Mouse (Mus musculus): ENCODE data around the gene Ushbp1. TPM values are rescaled to one million over a fixed set of nuclear protein-coding genes. Genes with fewer than 3 reads are reported as not detected.

The Ushbp1 gene
- polyA plus RNA-seq, 1 experiment: 38.5 TPM

GRCm38 (mm10) chr8:71371236-71371848, 24.3 kb downstream of the Ushbp1 start, which contains the start of gene Ocel1:
Gene Ocel1, plus strand, starts transcription at chr8:71371298.
- Histone ChIP-seq H3K27me3 (replicated peaks; ENCODE audit: control insufficient read depth, insufficient read depth, low read length) (no peaks in the 10 kb centered on the region), H3K27ac (ENCODE audit: insufficient read depth, low read depth, low read length) (peak within 1 kb of the TSS; percentile 90), H3K36me3 (ENCODE audit: control insufficient read depth, insufficient read depth, low read length) (peaks cover 2% of the 10 kb centered on the region; the same call in 1 of the 2 replicates), H3K4me3 (ENCODE audit: insufficient read depth, low read depth, low read length) (peak within 1 kb of the TSS; percentile 70), H3K4me1 (ENCODE audit: control insufficient read depth, insufficient read depth, low read length) (peaks cover 13% of the 10 kb centered on the region; the same call in 1 of the 2 replicates)
- WGBS: under 1% methylated on average over 68 of the region's 68 CpGs
- peak; percentile 99 for DNase-seq
- TF ChIP-seq CTCF (conservative IDR thresholded peaks at IDR 0.05; ENCODE audit: insufficient read depth, insufficient read length, low read depth, low read length) (peak; percentile 83), POLR2A (IDR thresholded peaks at IDR 0.05; ENCODE audit: low read depth, low read length) (peak; percentile 77)

GRCm38 (mm10) chr8:71370711-71371235, 24.8 kb downstream of the Ushbp1 start:
- H3K36me3 ChIP-seq (ENCODE audit: control insufficient read depth, insufficient read depth, low read length): peaks cover 2% of the 10 kb centered on the region; the same call in 1 of the 2 replicates
- H3K27me3 ChIP-seq (replicated peaks; ENCODE audit: control insufficient read depth, insufficient read depth, low read length): no peaks in the 10 kb centered on the region
- WGBS: 20% methylated on average over 5 of the region's 5 CpGs
- H3K4me3 ChIP-seq (ENCODE audit: insufficient read depth, low read depth, low read length): no peak overlapping the region
- H3K4me1 ChIP-seq (ENCODE audit: control insufficient read depth, insufficient read depth, low read length): peaks cover 10% of the 10 kb centered on the region; the same call in 1 of the 2 replicates
- TF ChIP-seq CTCF (conservative IDR thresholded peaks at IDR 0.05; ENCODE audit: insufficient read depth, insufficient read length, low read depth, low read length) (no peak), POLR2A (IDR thresholded peaks at IDR 0.05; ENCODE audit: low read depth, low read length) (no peak)
- DNase-seq: no peak
- H3K27ac ChIP-seq (ENCODE audit: insufficient read depth, low read depth, low read length): no peak overlapping the region

- no peaks in the 10 kb centered on the region; the same call in 1 of the 2 replicates for H3K36me3 ChIP-seq (ENCODE audit: control insufficient read depth, insufficient read depth, low read length)
- no peaks in the 10 kb centered on the region for H3K27me3 ChIP-seq (replicated peaks; ENCODE audit: control insufficient read depth, insufficient read depth, low read length)
- TF ChIP-seq CTCF (conservative IDR thresholded peaks at IDR 0.05; ENCODE audit: insufficient read depth, insufficient read length, low read depth, low read length) (no peak), POLR2A (IDR thresholded peaks at IDR 0.05; ENCODE audit: low read depth, low read length) (no peak)
- 95% methylated on average over 10 of the region's 10 CpGs for WGBS
- no peak for DNase-seq
- H3K4me3 ChIP-seq (ENCODE audit: insufficient read depth, low read depth, low read length): no peak overlapping the region
- H3K4me1 ChIP-seq (ENCODE audit: control insufficient read depth, insufficient read depth, low read length): no peaks in the 10 kb centered on the region; the same call in 1 of the 2 replicates
- H3K27ac ChIP-seq (ENCODE audit: insufficient read depth, low read depth, low read length): no peak overlapping the region
Measured at GRCm38 (mm10) chr8:71369040-71369718, 26.4 kb downstream of the Ushbp1 start.

- Histone ChIP-seq H3K4me3 (ENCODE audit: insufficient read depth, low read depth, low read length) (no peak overlapping the region), H3K36me3 (ENCODE audit: control insufficient read depth, insufficient read depth, low read length) (no peaks in the 10 kb centered on the region; the same call in 1 of the 2 replicates), H3K4me1 (ENCODE audit: control insufficient read depth, insufficient read depth, low read length) (no peaks in the 10 kb centered on the region; the same call in 1 of the 2 replicates), H3K27ac (ENCODE audit: insufficient read depth, low read depth, low read length) (no peak overlapping the region), H3K27me3 (replicated peaks; ENCODE audit: control insufficient read depth, insufficient read depth, low read length) (no peaks in the 10 kb centered on the region)
- TF ChIP-seq POLR2A (IDR thresholded peaks at IDR 0.05; ENCODE audit: low read depth, low read length): no peak
- TF ChIP-seq CTCF (conservative IDR thresholded peaks at IDR 0.05; ENCODE audit: insufficient read depth, insufficient read length, low read depth, low read length): no peak
- DNase-seq: no peak
Measured at GRCm38 (mm10) chr8:71368366-71368765, 27.2 kb downstream of the Ushbp1 start.

GRCm38 (mm10) chr8:71367529-71368176, 27.9 kb downstream of the Ushbp1 start:
- H3K4me1 ChIP-seq (ENCODE audit: control insufficient read depth, insufficient read depth, low read length): no peaks in the 10 kb centered on the region; the same call in 1 of the 2 replicates
- WGBS: 17% methylated on average over 17 of the region's 17 CpGs
- DNase-seq: no peak

GRCm38 (mm10) chr8:71366771-71367528, 28.7 kb downstream of the Ushbp1 start, which contains the start of gene Use1:
Gene Use1, plus strand, starts transcription at chr8:71366848.
- Histone ChIP-seq H3K27me3 (replicated peaks; ENCODE audit: control insufficient read depth, insufficient read depth, low read length) (no peaks in the 10 kb centered on the region), H3K36me3 (ENCODE audit: control insufficient read depth, insufficient read depth, low read length) (no peaks in the 10 kb centered on the region), H3K4me3 (ENCODE audit: insufficient read depth, low read depth, low read length) (peak within 1 kb of the TSS; percentile 76), H3K4me1 (ENCODE audit: control insufficient read depth, insufficient read depth, low read length) (no peaks in the 10 kb centered on the region; the same call in 1 of the 2 replicates), H3K27ac (ENCODE audit: insufficient read depth, low read depth, low read length) (peak within 1 kb of the TSS; percentile 94)
- peak; percentile 97 for DNase-seq
- WGBS: under 1% methylated on average over 56 of the region's 56 CpGs
- TF ChIP-seq CTCF (conservative IDR thresholded peaks at IDR 0.05; ENCODE audit: insufficient read depth, insufficient read length, low read depth, low read length) (no peak), POLR2A (IDR thresholded peaks at IDR 0.05; ENCODE audit: low read depth, low read length) (peak; percentile 65)

More at GRCm38 (mm10) chr8:71367529-71368176, 27.9 kb downstream of the Ushbp1 start:
- Histone ChIP-seq H3K27ac (ENCODE audit: insufficient read depth, low read depth, low read length) (peak overlapping the region; percentile 94), H3K4me3 (ENCODE audit: insufficient read depth, low read depth, low read length) (peak overlapping the region; percentile 76), H3K27me3 (replicated peaks; ENCODE audit: control insufficient read depth, insufficient read depth, low read length) (no peaks in the 10 kb centered on the region), H3K36me3 (ENCODE audit: control insufficient read depth, insufficient read depth, low read length) (no peaks in the 10 kb centered on the region; the same call in 1 of the 2 replicates)
- TF ChIP-seq POLR2A (IDR thresholded peaks at IDR 0.05; ENCODE audit: low read depth, low read length) (no peak), CTCF (conservative IDR thresholded peaks at IDR 0.05; ENCODE audit: insufficient read depth, insufficient read length, low read depth, low read length) (no peak)

All from kidney, adult 2 months (tissue).